Mouse (Mus musculus): ENCODE results near the gene 6030445D17Rik.

The 6030445D17Rik gene

GRCm38 (mm10) chr4:136462086-136462838 is at the start of gene 6030445D17Rik:
Gene 6030445D17Rik (plus strand): TSS chr4:136462250.
- DNase-seq, result peak; percentile 91

DNA sequence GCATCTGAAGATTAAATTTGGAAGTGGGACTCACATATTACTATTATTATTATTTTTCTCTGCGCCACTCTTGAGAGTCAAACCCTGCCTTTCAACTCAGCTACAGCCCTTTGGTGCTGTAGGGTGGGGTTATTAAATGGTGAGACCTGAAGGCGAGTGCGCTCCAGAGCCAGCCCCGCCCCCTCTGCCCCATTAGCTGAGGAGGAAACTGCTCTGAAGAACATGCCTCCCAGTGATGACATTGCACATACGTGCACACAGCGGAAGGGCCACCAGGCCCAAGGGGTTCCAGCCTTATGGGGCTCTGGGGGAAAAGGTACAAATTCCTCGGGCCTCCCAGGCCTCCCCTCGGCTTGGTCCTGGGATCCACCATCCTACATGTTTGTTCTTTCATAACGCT is 46.6 kb upstream of the 6030445D17Rik start:
- DNase-seq, result no peak

GRCm38 (mm10) chr4:136418962-136419361 is 43.1 kb upstream of the 6030445D17Rik start:
- DNase-seq, result peak; percentile 24

DNA sequence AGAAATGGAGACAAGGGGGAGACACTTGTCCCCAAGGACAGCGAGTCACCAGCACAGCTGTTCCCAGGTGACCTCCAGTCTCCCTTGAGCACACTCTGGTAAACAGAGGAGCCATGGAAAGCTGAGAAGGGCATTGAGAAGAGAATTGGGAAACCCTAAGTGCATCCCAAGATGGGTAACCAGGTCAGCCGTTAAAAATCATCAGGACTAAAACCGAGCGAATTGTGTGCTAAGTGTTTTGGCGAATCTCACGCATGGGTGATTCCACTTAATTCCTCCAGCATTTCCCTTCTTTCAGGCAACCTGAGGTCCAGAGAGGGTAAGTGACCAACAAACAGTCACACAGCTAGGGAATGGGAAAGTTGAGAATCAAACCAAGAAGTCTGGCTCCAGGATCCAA is 42.7 kb upstream of the 6030445D17Rik start:
- DNase-seq, result no peak

DNA sequence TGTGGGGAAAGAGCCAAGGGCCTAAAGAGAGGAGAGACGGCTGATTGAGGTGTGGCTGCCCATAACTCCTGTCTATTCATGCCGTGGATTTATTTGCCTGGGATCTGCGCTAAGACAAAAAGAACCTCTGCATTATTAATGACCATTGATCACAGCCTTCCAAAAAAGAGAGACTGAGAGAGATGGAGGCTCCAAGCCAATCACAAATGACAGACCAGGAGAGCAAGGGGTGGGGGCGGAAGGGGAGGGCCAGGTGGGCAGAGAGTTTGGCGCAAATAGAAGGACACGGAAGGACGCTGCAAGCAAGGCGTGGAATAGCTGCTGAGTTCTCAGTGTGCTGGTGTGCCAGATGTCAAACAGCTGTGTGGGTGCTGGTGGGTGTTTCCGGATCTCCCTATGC is 38.8 kb upstream of the 6030445D17Rik start, which contains the start of gene Htr1d:
Gene Htr1d, plus strand, starts transcription at position 301 of the 400 bp plus-strand sequence.
- DNase-seq, result no peak

GRCm38 (mm10) chr4:136424120-136424999 is 37.7 kb upstream of the 6030445D17Rik start:
- no peak for DNase-seq

- DNase-seq, result peak; percentile 32
Measured at GRCm38 (mm10) chr4:136425000-136425288, 37.1 kb upstream of the 6030445D17Rik start.

GRCm38 (mm10) chr4:136430609-136431375 is 31.3 kb upstream of the 6030445D17Rik start:
- no peak for DNase-seq

DNA sequence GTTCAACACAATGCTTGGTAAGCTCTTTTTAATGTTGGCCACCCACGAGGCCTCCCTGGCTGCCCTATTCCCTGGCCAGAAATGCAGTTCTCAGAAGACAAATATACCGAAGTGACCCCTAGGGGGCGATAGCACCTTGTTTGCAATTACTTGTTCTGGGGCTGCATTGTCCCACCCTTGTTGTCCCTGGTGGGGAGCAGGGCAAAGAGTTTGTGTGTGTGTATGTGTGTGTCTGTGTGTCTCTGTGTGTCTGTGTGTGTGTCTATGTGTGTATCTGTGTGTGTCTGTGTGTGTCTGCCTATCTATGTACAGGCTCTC is 30.7 kb upstream of the 6030445D17Rik start:
- DNase-seq, result peak; percentile 68

DNA sequence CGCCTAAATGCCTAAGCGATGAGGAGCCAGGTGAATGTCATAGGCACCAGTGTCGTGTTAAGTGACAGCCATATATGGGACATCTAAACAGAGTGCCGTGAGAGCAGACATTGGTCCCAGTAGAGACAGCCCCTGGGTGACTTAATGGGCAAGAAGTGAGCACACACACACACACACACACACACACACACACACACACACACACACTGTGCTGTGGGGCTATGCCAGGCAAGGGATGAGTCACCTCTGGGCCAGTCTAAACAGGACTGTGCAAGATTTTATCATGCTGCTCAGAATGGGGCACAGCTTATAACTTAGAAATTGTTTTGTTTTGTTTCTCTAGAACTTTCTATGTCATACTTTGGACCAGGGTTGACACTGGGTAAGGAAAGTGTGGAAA is 28.0 kb upstream of the 6030445D17Rik start:
- DNase-seq, result no peak

DNA sequence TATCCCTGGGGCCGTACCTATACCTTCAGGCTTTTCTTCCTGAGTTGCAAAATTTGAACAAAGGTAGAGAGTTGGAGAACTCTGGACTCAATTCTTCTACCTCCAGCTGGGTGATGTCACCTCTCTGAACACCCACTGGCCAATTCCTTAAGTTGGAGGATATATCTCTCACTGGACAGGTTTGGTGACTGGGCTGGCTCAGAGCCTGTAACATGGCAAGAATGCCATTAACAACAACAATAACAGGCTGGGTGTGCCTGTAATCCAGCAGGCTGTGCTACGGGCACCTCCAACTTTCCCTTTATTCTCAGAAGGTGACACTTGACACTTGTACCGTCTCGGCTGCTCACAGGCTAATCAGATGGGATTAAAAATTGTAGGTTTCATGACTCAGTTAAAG is 22.9 kb upstream of the 6030445D17Rik start:
- DNase-seq, result no peak

- DNase-seq, result no peak
Measured at GRCm38 (mm10) chr4:136441354-136442043, 20.6 kb upstream of the 6030445D17Rik start.

DNA sequence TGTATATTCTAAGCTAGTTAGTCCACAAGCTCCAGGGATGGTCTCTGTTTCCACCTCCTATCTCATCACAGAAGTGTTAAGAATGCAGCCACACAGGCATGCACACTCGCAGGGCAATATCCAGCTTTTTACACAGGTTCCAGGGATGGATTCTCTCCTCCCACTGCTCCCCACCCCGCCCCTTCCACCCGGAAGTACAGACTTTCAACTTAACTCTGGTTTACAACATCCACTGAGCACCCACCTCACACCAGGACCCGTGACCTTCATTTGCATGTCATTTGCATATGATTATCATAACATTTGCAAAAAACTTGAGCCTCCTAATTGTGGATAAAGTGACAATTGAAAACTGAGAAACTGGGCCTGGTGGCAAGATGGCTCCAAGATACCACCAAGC is 17.5 kb upstream of the 6030445D17Rik start:
- no peak for DNase-seq

DNA sequence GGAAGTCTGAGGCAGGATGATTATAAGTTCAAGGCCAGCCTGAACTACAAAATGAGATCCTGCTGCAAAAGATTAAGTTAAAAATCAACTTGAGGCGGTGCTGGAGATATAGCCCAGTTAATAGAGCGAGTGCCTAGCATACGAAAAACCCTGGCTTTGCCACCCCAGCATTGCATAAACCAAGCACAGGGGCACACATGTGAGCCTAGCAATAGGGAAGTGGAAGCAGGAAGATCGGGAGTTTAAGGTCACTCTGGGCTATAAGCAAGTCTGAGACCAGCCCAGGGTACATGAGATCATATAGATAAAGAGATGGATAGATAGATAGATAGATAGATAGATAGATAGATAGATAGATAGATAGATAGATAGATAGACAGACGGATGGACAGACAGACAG is 12.3 kb upstream of the 6030445D17Rik start:
- no peak for DNase-seq

GRCm38 (mm10) chr4:136450271-136450670 is 11.8 kb upstream of the 6030445D17Rik start:
- no peak for DNase-seq

GRCm38 (mm10) chr4:136451564-136451963 is 10.5 kb upstream of the 6030445D17Rik start:
- DNase-seq, result peak; percentile 59

- no peak for DNase-seq
Measured at GRCm38 (mm10) chr4:136452286-136452685, 9.8 kb upstream of the 6030445D17Rik start.

- DNase-seq, result peak; percentile 34
Measured at GRCm38 (mm10) chr4:136452792-136453191, 9.3 kb upstream of the 6030445D17Rik start.

DNA sequence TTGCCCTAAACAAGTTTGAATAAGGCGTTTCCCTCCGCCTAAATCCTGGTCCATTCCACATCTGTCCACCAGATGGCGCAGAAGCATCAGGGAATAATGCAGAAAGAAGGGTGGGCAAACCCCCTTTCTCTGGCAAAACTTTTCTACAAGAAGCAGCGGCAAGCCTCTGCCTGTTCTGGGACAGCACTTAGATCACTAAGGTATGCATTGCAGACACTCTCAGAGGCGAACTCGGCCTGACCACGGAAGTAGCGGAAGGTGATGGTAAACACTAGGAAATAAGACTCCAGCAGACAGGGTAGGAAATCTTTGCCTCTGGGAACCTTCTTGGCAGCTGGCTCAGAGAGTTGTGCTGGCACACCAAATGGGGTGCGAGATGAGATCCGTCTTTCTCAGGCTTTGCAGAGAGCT is 7.2 kb upstream of the 6030445D17Rik start:
- peak; percentile 82 for DNase-seq

DNA sequence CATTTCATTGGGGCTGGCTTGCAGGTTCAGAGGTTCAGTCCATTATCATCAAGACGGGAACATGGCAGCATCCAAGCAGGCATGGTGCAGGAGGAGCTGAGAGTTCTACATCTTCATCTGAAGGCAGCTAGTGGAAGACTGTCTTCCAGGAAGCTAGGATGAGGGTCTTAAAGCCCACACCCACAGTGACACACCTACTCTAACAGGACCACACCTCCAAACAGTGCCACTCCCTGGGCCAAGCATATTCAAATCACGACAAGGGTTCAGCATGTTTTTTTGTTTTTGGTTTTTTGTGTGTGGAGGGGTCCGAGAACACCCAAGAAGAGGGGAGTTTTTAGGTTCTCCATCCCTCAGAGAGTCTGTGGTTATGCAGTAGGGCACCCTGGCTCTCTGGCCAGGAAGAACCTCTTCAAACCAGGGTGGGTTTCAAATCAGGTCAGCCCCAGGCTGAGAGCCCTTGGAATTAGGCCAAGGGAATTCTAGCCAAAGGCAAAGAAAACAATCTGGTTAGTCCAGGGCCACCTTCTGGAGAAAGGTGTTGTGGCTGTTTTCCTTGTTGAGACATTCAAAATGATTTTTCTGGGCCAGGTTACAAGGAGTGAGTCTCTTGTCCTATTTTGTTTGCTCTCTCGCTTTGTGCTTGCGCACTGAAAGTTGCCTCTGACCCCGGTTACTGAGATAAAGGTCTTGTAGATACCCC is 5.4 kb upstream of the 6030445D17Rik start:
- no peak for DNase-seq

- no peak for DNase-seq
Measured at GRCm38 (mm10) chr4:136458276-136458675, 3.8 kb upstream of the 6030445D17Rik start.

- no peak for DNase-seq
Measured at GRCm38 (mm10) chr4:136459210-136459609, 2.8 kb upstream of the 6030445D17Rik start.

Measured in kidney, postnatal 14 days (tissue).